8 mouse cellular contexts compared by ENCODE assay signal in genomic region chr7:75366285-75366882, GRCm38 (mm10). TPM values are rescaled to one million over a fixed set of nuclear protein-coding genes. Genes with fewer than 3 reads are reported as not detected.
DNase-seq lines count a peak whose midpoint lies in the region; ATAC-seq and TF ChIP-seq lines count a peak whose summit lies in the region.

No protein-coding gene starts in this region.

- peaks cover 10% of the 10 kb centered on the region for H3K27me3 ChIP-seq in forebrain, embryonic 10.5 days (ENCODE audit: poor library complexity, severe bottlenecking)
- H3K27me3 ChIP-seq in heart, embryonic 13.5 days (replicated peaks), result no peaks in the 10 kb centered on the region
- H3K27me3 ChIP-seq in neural tube, embryonic 14.5 days (ENCODE audit: control insufficient read depth, insufficient read depth, low read length), result no peaks in the 10 kb centered on the region
- no peaks in the 10 kb centered on the region for H3K27me3 ChIP-seq in testis, adult 2 months (ENCODE audit: control insufficient read depth, insufficient read depth, low read length)

- peaks cover 15% of the 10 kb centered on the region for H3K4me1 ChIP-seq in forebrain, embryonic 10.5 days
- peaks cover 19% of the 10 kb centered on the region for H3K4me1 ChIP-seq in heart, embryonic 13.5 days
- H3K4me1 ChIP-seq in neural tube, embryonic 14.5 days (ENCODE audit: control insufficient read depth, insufficient read depth, low read length), result no peaks in the 10 kb centered on the region
- H3K4me1 ChIP-seq in testis, adult 2 months (ENCODE audit: control insufficient read depth, insufficient read depth, low read length), result no peaks in the 10 kb centered on the region

- H3K9me3 ChIP-seq in forebrain, embryonic 10.5 days, result no peaks in the 10 kb centered on the region
- no peaks in the 10 kb centered on the region for H3K9me3 ChIP-seq in heart, embryonic 13.5 days
- H3K9me3 ChIP-seq in neural tube, embryonic 14.5 days (ENCODE audit: control insufficient read depth, low read length), result no peaks in the 10 kb centered on the region

- peak; percentile 39 for ATAC-seq in CD4-positive, CD25-positive, alpha-beta regulatory T cell, adult 4 months
- no peak for ATAC-seq in heart, embryonic 13.5 days (ENCODE audit: extremely low read depth, insufficient number of reproducible peaks, low FRiP score, low TSS enrichment)
- peak; percentile 73 for ATAC-seq in neural tube, embryonic 14.5 days (ENCODE audit: low read depth)

- 5% methylated on average over 8 of the region's 8 CpGs for WGBS in forebrain, embryonic 10.5 days
- 5% methylated on average over 8 of the region's 8 CpGs for WGBS in heart, embryonic 13.5 days
- WGBS in neural tube, embryonic 14.5 days, result 6% methylated on average over 8 of the region's 8 CpGs

- no peak overlapping the region for H3K9ac ChIP-seq in heart, embryonic 13.5 days
- H3K9ac ChIP-seq in neural tube, embryonic 14.5 days (replicated peaks; ENCODE audit: low read depth, low read length), result no peak overlapping the region

- peak; percentile 91 for DNase-seq in brain, adult 2 months (ENCODE audit: low read depth, low spot score)
- DNase-seq in forebrain, embryonic 10.5 days (ENCODE audit: extremely low spot score, low spot score), result peak; percentile 77
- peak; percentile 55 to 91 for DNase-seq in kidney, postnatal 36 days
- peak; percentile 72 to 75 for DNase-seq in lung, adult 18-20 months

- no peak overlapping the region for H3K27ac ChIP-seq in forebrain, embryonic 10.5 days
- no peak overlapping the region for H3K27ac ChIP-seq in heart, embryonic 13.5 days (replicated peaks)
- H3K27ac ChIP-seq in neural tube, embryonic 14.5 days (ENCODE audit: low read depth, low read length), result no peak overlapping the region
- H3K27ac ChIP-seq in testis, adult 2 months (ENCODE audit: control insufficient read depth, insufficient read depth, low read depth, low read length), result no peak overlapping the region

- TF ChIP-seq CTCF in testis, adult 2 months (IDR thresholded peaks at IDR 0.05; ENCODE audit: control insufficient read depth, insufficient read depth, insufficient replicate concordance, low read depth, low read length), result peak; percentile 80; the same call in 1 of the 2 replicates

- no peaks in the 10 kb centered on the region for H3K36me3 ChIP-seq in forebrain, embryonic 10.5 days (replicated peaks)
- H3K36me3 ChIP-seq in heart, embryonic 13.5 days, result no peaks in the 10 kb centered on the region
- H3K36me3 ChIP-seq in neural tube, embryonic 14.5 days (ENCODE audit: control insufficient read depth, insufficient read depth, low read length), result no peaks in the 10 kb centered on the region
- no peaks in the 10 kb centered on the region for H3K36me3 ChIP-seq in testis, adult 2 months (ENCODE audit: control insufficient read depth, insufficient read depth, low read length)

- no peak for TF ChIP-seq POLR2A in testis, adult 2 months (IDR thresholded peaks at IDR 0.05; ENCODE audit: control insufficient read depth, low read depth, low read length)

- H3K4me3 ChIP-seq in forebrain, embryonic 10.5 days, result no peak overlapping the region
- H3K4me3 ChIP-seq in heart, embryonic 13.5 days, result no peak overlapping the region
- H3K4me3 ChIP-seq in neural tube, embryonic 14.5 days (ENCODE audit: low read depth, low read length), result no peak overlapping the region
- H3K4me3 ChIP-seq in testis, adult 2 months (ENCODE audit: control insufficient read depth, low read depth, low read length), result no peak overlapping the region

- H3K4me2 ChIP-seq in heart, embryonic 13.5 days, result peak overlapping the region; percentile 39; the same call in 1 of the 2 replicates
- no peak overlapping the region for H3K4me2 ChIP-seq in neural tube, embryonic 14.5 days (ENCODE audit: low read depth, low read length)

RNA-seq across cellular contexts. Expression of gene Sv2b, which starts 57.3 kb away (rescaled TPM):
- not detected for polyA plus RNA-seq in CD4-positive, CD25-positive, alpha-beta regulatory T cell, adult 4 months (2017; shearing (Covaris generic))
- 1.1 and 1.3 TPM in 2 replicates for polyA plus RNA-seq in forebrain, embryonic 10.5 days (2016; fragmentation: Nextera tagmentation; extraction: Ambion mirVana)
- polyA plus RNA-seq in heart, embryonic 13.5 days (2015; fragmentation: Nextera tagmentation; extraction: Ambion mirVana), result 0.41 and 0.43 TPM in 2 replicates
- polyA plus RNA-seq in neural tube, embryonic 14.5 days (2014; fragmentation: Nextera tagmentation; extraction: Ambion mirVana), result 18.9 and 20.6 TPM in 2 replicates
- 0.43 and 0.95 TPM in 2 replicates for polyA plus RNA-seq in testis, adult 2 months (2012; rRNA removed)
